Mouse (Mus musculus) liver, postnatal 0 days (tissue): ENCODE measurements around the gene Myog.

Experiments used
- CTCF ChIP-seq: sonication (generic); IDR thresholded peaks from 2 replicates; pipeline ENCODE4 v1.5.1; 2016; ENCODE audit warnings: antibody characterized with exemption, low read depth
- EP300 ChIP-seq: IDR thresholded peaks from 2 replicates; pipeline ENCODE4 v1.6.1; 2016; ENCODE audit warnings: antibody characterized with exemption, low read depth, mild to moderate bottlenecking

GRCm38 (mm10) chr1:134297265-134297664 is 7.5 kb downstream of the Myog start:
- no peak for TF ChIP-seq CTCF
- no peak for TF ChIP-seq EP300
